ENCODE assay signal across 9 mouse cellular contexts in the genomic region with DNA sequence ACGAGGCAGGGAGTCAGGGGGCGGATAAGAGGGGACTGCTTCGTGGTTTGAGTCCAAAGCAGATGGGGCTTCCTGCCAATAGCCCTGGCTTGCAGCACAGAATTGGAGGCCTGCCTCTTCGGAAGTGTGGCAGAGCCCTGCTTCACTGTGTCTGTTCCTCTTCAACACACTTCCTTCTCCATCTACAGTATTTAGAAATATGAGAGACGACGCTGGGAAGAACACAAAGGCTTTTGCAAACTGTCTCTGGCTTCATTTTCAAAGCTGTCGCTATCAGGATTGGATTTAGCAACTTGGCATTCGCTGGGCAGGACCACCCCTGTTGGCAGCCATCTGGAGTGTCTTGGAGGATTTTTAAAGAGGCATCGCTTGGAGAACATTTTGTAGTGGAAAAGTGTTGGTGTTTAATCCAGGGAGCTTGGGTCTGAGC.
DNase-seq lines count a peak whose midpoint lies in the region; ATAC-seq lines count a peak whose summit lies in the region.
"Had no signal": no experiment of that assay in that cellular context is flagged by ENCODE, and none has a peak within 500 bp of the region (broad histone marks: within the 10 kb centered on the region; RNA-seq: fewer than 3 reads in every experiment).

No protein-coding gene starts in this region.

- peaks cover 4% of the 10 kb centered on the region for H3K4me1 ChIP-seq in hindbrain, embryonic 14.5 days (replicated peaks; ENCODE audit: control insufficient read depth, insufficient read depth, low read length)
- H3K4me1 ChIP-seq in hindbrain, embryonic 10.5 days (replicated peaks), result no peaks in the 10 kb centered on the region
- H3K4me1 ChIP-seq in kidney, embryonic 16.5 days (ENCODE audit: insufficient read depth, low read length), result no peaks in the 10 kb centered on the region
- H3K4me1 ChIP-seq: midbrain, embryonic 12.5 days had no signal

- no peak overlapping the region for H3K9ac ChIP-seq in hindbrain, embryonic 14.5 days
- no peak overlapping the region for H3K9ac ChIP-seq in kidney, embryonic 16.5 days (replicated peaks; ENCODE audit: low read length)
- H3K9ac ChIP-seq: midbrain, embryonic 12.5 days had no signal

- no peak overlapping the region for H3K4me3 ChIP-seq in hindbrain, embryonic 14.5 days (replicated peaks; ENCODE audit: low read length)
- no peak overlapping the region for H3K4me3 ChIP-seq in hindbrain, embryonic 10.5 days
- no peak overlapping the region for H3K4me3 ChIP-seq in kidney, embryonic 16.5 days (ENCODE audit: low read length)
- H3K4me3 ChIP-seq: midbrain, embryonic 12.5 days had no signal

- H3K36me3 ChIP-seq in hindbrain, embryonic 14.5 days (replicated peaks; ENCODE audit: control insufficient read depth, insufficient read depth), result no peaks in the 10 kb centered on the region
- H3K36me3 ChIP-seq in hindbrain, embryonic 10.5 days, result no peaks in the 10 kb centered on the region
- H3K36me3 ChIP-seq in kidney, embryonic 16.5 days (ENCODE audit: insufficient read depth, low read length), result no peaks in the 10 kb centered on the region
- H3K36me3 ChIP-seq: midbrain, embryonic 12.5 days had no signal

- peak; percentile 64; the same call in 1 of the 2 replicates for ATAC-seq in hindbrain, embryonic 14.5 days (ENCODE audit: low FRiP score)
- ATAC-seq in kidney, embryonic 16.5 days (ENCODE audit: low FRiP score, low TSS enrichment), result no peak

- no peak overlapping the region for H3K4me2 ChIP-seq in hindbrain, embryonic 14.5 days (replicated peaks)
- H3K4me2 ChIP-seq in kidney, embryonic 16.5 days (replicated peaks; ENCODE audit: low read depth, low read length), result no peak overlapping the region
- H3K4me2 ChIP-seq: midbrain, embryonic 12.5 days had no signal

- intact Hi-C loops in left cerebral cortex, postnatal 4 days (cut with DNase I), result loop anchor here (10.0 kb wide), 1 partner anchor 126 kb away; a partner anchor contains a TSS

- WGBS in hindbrain, embryonic 14.5 days, result 58% methylated on average over 9 of the region's 9 CpGs
- WGBS in hindbrain, embryonic 10.5 days, result 88% methylated on average over 9 of the region's 9 CpGs
- 68% methylated on average over 9 of the region's 9 CpGs for WGBS in kidney, embryonic 16.5 days

- H3K9me3 ChIP-seq in hindbrain, embryonic 14.5 days (ENCODE audit: control insufficient read depth, low read length), result no peaks in the 10 kb centered on the region
- no peaks in the 10 kb centered on the region for H3K9me3 ChIP-seq in hindbrain, embryonic 10.5 days
- no peaks in the 10 kb centered on the region for H3K9me3 ChIP-seq in kidney, embryonic 16.5 days (ENCODE audit: low read length)
- H3K9me3 ChIP-seq: midbrain, embryonic 12.5 days had no signal

- DNase-seq in hindbrain, embryonic 14.5 days (ENCODE audit: low spot score), result peak; percentile 50
- DNase-seq in hindbrain, embryonic 10.5 days (ENCODE audit: low spot score), result no peak
- DNase-seq in cerebellum, adult 18-20 months, result peak; percentile 50 to 59
- peak; percentile 82 to 83 for DNase-seq in frontal cortex, postnatal 36 days (ENCODE audit: low spot score in 2 of 2)
- peak; percentile 92 for DNase-seq in left cerebral cortex, postnatal 4 days
- DNase-seq in right cerebral cortex, postnatal 4 days, result peak; percentile 81
- no peak for DNase-seq in urinary bladder, postnatal 25 days (ENCODE audit: low spot score)

- H3K27me3 ChIP-seq in hindbrain, embryonic 14.5 days (ENCODE audit: control insufficient read depth, insufficient read depth, low read length), result no peaks in the 10 kb centered on the region
- H3K27me3 ChIP-seq in hindbrain, embryonic 10.5 days (ENCODE audit: insufficient read depth, poor library complexity, severe bottlenecking), result no peaks in the 10 kb centered on the region
- no peaks in the 10 kb centered on the region for H3K27me3 ChIP-seq in kidney, embryonic 16.5 days (ENCODE audit: insufficient read depth, low read length)
- H3K27me3 ChIP-seq: midbrain, embryonic 12.5 days had no signal

- H3K27ac ChIP-seq in hindbrain, embryonic 14.5 days, result no peak overlapping the region
- no peak overlapping the region for H3K27ac ChIP-seq in hindbrain, embryonic 10.5 days
- H3K27ac ChIP-seq in kidney, embryonic 16.5 days (ENCODE audit: low read length), result no peak overlapping the region
- H3K27ac ChIP-seq: midbrain, embryonic 12.5 days had no signal

Comparison
In these comparisons a context has a peak if more than half of its experiments do, and no peak if none do; other contexts are left out.
1. DNase-seq: peak in hindbrain, embryonic 14.5 days (single experiment), cerebellum, adult 18-20 months (2 of 2), frontal cortex, postnatal 36 days (2 of 2), left cerebral cortex, postnatal 4 days (single experiment) and right cerebral cortex, postnatal 4 days (single experiment); none in hindbrain, embryonic 10.5 days (single experiment) and urinary bladder, postnatal 25 days (single experiment).